Mouse (Mus musculus) midbrain, embryonic 16.5 days (tissue): ENCODE data around the gene Il6st. TPM values are rescaled to one million over a fixed set of nuclear protein-coding genes. Genes with fewer than 3 reads are reported as not detected.

Experiments
- ATAC-seq: fragments of 200-750 bp; cut with Nextera tagmentation; 2 replicates; pipeline ENCODE4 v1.8.0; 2017; ENCODE audit warnings: moderate TSS enrichment
- H3K27ac ChIP-seq: fragments of 300-500 bp; sonication (generic); 2 replicates; pipeline ENCODE4 v1.5.1; 2014; ENCODE audit warnings: mild to moderate bottlenecking, low read length, mixed read lengths
- H3K27me3 ChIP-seq: fragments of 300-500 bp; sonication (generic); 2 replicates; pipeline ENCODE4 v1.6.1; 2014; ENCODE audit warnings: low read depth, low read length, mixed read lengths; ENCODE audit not compliant: control insufficient read depth, insufficient read depth
- H3K36me3 ChIP-seq: fragments of 300-500 bp; sonication (generic); 2 replicates; pipeline ENCODE4 v1.6.1; 2014; ENCODE audit warnings: mild to moderate bottlenecking, low read length, moderate library complexity, mixed read lengths; ENCODE audit not compliant: control insufficient read depth, insufficient read depth
- H3K4me1 ChIP-seq: fragments of 300-500 bp; sonication (generic); 2 replicates; pipeline ENCODE4 v1.6.1; 2014; ENCODE audit warnings: mild to moderate bottlenecking, low read length, mixed read lengths; ENCODE audit not compliant: control insufficient read depth, insufficient read depth
- H3K4me2 ChIP-seq: fragments of 300-500 bp; sonication (generic); 2 replicates; pipeline ENCODE4 v1.6.1; 2014; ENCODE audit warnings: mild to moderate bottlenecking, low read length, mixed read lengths
- H3K4me3 ChIP-seq: fragments of 300-500 bp; sonication (generic); 2 replicates; pipeline ENCODE4 v1.5.1; 2014; ENCODE audit warnings: low read depth, mild to moderate bottlenecking, low read length, moderate library complexity, mixed read lengths
- H3K9ac ChIP-seq: fragments of 300-500 bp; sonication (generic); 2 replicates; pipeline ENCODE4 v1.6.1; 2014; ENCODE audit warnings: low read depth, low read length, mixed read lengths
- H3K9me3 ChIP-seq: fragments of 300-500 bp; sonication (generic); replicated peaks from 2 replicates; pipeline ENCODE4 v1.6.1; 2014; ENCODE audit warnings: mild to moderate bottlenecking, low read length, mixed read lengths; ENCODE audit not compliant: control insufficient read depth, poor library complexity, severe bottlenecking
- WGBS: fragments of 180-500 bp; shearing (Covaris S2); extraction: QIAGEN DNeasy Blood & Tissue Kit; methylation state at CpG from one replicate; pipeline ENCODE4 v1.1.7; 2014; 5-methylcytosine and 5-hydroxymethylcytosine counted together
- polyA plus RNA-seq: library from polyadenylated mRNA; unstranded; fragments of >200 nt; fragmentation: Nextera tagmentation; extraction: Ambion mirVana; gene quantifications from 2 replicates; pipeline ENCODE4 v1.2.1, GENCODE M21; 2015

The Il6st gene
- polyA plus RNA-seq, 1 experiment from 2014 or later = 25.1 TPM

DNA sequence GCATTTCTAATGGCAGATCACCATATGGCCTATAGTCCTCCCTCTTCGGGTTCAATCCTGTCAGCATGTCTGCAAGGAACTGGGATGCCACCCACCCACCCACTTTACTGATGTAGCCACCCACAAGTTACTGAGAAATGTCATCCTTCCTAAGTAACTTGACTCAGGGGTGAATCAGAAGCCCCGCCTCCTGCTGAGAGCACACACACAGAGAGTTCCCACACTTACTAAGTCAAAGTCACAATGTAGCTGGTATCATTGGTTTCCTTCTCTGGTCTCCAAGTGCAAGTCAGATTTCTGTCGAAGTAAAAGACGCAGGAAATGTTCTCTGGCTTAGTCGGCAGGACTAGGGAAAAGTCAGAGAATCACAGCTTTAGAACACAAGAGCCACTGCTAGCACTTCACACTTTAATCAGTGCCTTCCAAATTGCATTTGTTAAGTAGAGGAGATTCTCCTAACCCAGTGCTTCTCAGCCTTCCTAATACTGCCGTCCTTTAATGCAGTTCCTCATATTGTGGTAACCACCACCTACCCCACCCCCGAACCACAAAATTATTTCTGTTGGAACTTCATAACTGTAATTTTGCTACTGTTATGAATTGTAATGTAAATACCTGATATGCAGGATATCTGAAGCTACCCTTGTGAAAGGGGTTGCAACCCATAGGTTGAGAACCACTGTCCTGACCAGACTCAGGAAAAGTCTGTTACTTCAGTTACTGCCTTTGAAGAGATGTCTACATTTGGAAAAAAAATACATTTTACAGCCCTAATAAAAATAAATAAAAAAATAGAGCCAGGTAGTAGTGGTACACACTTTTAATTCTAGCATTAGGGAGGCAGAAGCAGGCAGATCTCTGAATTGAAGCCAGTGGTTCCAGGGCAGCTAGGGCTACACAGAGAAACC is 88.0 kb downstream of the Il6st start:
- Histone ChIP-seq H3K9me3 (no peaks in the 10 kb centered on the region), H3K9ac (no peak overlapping the region), H3K4me1 (no peaks in the 10 kb centered on the region), H3K4me3 (no peak overlapping the region), H3K27me3 (no peaks in the 10 kb centered on the region), H3K36me3 (no peaks in the 10 kb centered on the region), H3K4me2 (no peak overlapping the region), H3K27ac (no peak overlapping the region)
- ATAC-seq = no peak
- WGBS = 88% methylated on average over 7 of the region's 7 CpGs

DNA sequence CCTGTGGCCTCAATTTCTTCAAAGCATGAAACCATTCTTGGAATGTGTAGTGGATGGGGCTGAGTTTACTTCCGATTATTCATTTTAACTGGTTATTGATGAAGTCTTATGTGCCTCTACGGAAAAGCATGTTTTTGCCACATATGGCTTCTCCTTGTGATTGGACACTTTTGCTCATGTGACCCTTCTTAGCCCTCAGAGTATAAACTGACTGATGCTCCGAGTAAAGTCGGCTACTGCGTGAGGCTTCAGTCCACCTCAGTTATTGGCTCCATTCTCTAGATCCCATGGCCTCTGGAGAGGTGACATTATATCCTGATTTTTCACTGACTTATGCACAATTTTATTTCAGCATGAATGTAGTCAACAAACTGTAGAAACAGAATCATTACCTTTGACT is 89.4 kb downstream of the Il6st start:
- no peaks in the 10 kb centered on the region for H3K9me3 ChIP-seq

DNA sequence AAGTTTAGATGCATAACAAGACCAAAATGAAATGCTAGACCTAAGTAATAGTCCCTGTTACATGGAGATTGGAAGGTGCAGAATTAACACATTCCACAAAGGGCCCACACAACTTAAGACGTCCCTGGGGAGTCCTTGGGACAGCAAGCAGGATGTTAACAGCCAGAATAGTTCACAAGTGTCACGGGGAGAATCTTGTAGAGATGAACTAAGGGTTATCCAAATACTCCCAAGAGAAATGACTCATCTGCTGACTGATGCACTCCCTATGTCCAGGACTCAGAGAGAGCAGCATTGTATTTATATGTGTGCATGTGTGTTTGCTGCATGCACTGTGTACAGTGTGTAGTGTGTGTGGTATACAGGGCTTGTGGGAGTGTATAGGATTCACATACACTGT is 92.6 kb downstream of the Il6st start:
- no peaks in the 10 kb centered on the region for H3K4me1 ChIP-seq
- no peak overlapping the region for H3K9ac ChIP-seq
- no peak for ATAC-seq
- H3K4me3 ChIP-seq = no peak overlapping the region
- WGBS = 69% methylated on average over 2 of the region's 2 CpGs
- no peaks in the 10 kb centered on the region for H3K27me3 ChIP-seq
- no peak overlapping the region for H3K27ac ChIP-seq
- H3K36me3 ChIP-seq = no peaks in the 10 kb centered on the region
- H3K9me3 ChIP-seq = no peaks in the 10 kb centered on the region
- no peak overlapping the region for H3K4me2 ChIP-seq

More for the DNA sequence above, 89.4 kb downstream of the Il6st start:
- Histone ChIP-seq H3K36me3 (no peaks in the 10 kb centered on the region), H3K4me3 (no peak overlapping the region), H3K4me2 (no peak overlapping the region), H3K27ac (no peak overlapping the region), H3K27me3 (no peaks in the 10 kb centered on the region), H3K4me1 (no peaks in the 10 kb centered on the region), H3K9ac (no peak overlapping the region)
- 94% methylated on average over 5 of the region's 5 CpGs for WGBS
- no peak for ATAC-seq

Other genes starting within 250 kb of the Il6st start
- 10.4 and 11.0 TPM in 2 replicates for gene Ankrd55, start 175.6 kb upstream of the Il6st start, polyA plus RNA-seq
- 0.10 and 0.22 TPM in 2 replicates for gene Il31ra, start 130.3 kb downstream of the Il6st start, polyA plus RNA-seq
- gene Ddx4, start 188.4 kb downstream of the Il6st start, polyA plus RNA-seq = 0.72 and 0.99 TPM in 2 replicates
- gene Slc38a9, start 196.7 kb downstream of the Il6st start, polyA plus RNA-seq = 26.3 and 27.3 TPM in 2 replicates